Mouse (Mus musculus) megakaryocyte-erythroid progenitor cell, adult 5-6 weeks (primary cell): ENCODE data around the gene Lrrc15. TPM values are rescaled to one million over a fixed set of nuclear protein-coding genes. Genes with fewer than 3 reads are reported as not detected.

ENCODE experiments used
- ATAC-seq: replicated peaks from 2 replicates; pipeline ENCODE4 v1.8.0; 2016; ENCODE audit warnings: mild to moderate bottlenecking, inconsistent platforms; ENCODE audit not compliant: severe bottlenecking, poor library complexity, low FRiP score, low TSS enrichment
- total RNA-seq, 2 experiments: library from RNA; stranded (forward) in 1 of 2; stranded (reverse) in 1 of 2; fragments of 200-1000, 215-1000 nt in 1 of 2; fragments of >200 nt in 1 of 2; fragmentation: Nextera tagmentation in 1 of 2; gene quantifications; 2 replicates each; pipeline ENCODE4 v1.2.3; 2014 to 2017

Gene Lrrc15
- total RNA-seq, 2 experiments from 2014 or later, result not detected

GRCm38 (mm10) chr16:30252003-30252418 is 31.0 kb downstream of the Lrrc15 start:
- ATAC-seq, result peak; percentile 93

DNA sequence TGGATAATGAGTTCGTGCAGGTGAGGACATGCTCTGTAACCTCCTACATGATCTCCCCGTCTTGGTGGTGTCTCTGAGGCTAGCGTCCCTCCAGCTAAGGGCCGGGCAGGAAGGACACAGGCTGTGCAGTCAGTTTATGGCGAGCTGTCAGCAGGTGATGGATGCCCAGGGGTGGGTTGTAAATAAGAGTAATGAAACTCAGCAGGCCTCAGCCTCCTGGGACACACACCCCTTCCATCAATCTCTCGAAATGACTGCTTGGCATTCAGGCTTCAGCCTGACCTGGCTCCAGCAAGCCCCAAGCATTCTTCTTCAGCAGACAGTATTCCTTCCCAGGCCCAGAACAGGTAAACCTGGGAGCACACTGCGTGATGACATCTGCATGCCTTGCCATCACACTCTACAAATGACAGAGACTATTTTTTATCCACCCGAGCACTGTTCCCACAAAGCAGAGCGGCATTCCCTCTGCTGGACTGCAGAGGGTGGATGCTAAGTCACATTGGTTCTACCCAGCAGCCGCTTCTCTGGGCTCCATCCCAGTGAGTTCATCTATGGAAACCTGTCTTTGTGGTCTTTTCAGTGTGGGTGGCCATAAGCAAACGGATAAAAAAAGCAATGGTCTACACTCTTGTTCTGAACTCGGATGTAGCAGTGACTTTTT is 38.9 kb downstream of the Lrrc15 start:
- no peak for ATAC-seq

DNA sequence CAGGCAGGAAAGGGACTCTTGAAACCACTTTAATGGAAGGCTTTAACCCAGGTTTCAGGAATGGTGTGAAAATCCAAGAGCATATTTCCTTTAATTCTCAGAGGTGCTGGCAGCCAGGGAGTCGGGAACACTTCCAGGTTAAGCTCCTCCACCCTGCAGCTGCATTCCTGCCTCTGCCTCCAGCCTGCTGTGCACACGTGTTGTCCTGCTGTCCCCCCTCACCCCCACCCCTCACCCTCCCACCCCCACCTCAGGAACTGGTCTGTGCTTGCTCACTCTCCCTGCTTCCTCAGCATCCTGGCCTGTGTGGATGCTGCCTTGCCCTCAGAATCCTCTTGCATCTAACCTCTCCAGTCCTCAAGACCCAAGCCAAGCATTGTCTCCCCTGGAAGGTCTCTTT is 41.4 kb downstream of the Lrrc15 start:
- ATAC-seq, result no peak

- no peak for ATAC-seq
Observed at GRCm38 (mm10) chr16:30238791-30239190, 44.3 kb downstream of the Lrrc15 start.

DNA sequence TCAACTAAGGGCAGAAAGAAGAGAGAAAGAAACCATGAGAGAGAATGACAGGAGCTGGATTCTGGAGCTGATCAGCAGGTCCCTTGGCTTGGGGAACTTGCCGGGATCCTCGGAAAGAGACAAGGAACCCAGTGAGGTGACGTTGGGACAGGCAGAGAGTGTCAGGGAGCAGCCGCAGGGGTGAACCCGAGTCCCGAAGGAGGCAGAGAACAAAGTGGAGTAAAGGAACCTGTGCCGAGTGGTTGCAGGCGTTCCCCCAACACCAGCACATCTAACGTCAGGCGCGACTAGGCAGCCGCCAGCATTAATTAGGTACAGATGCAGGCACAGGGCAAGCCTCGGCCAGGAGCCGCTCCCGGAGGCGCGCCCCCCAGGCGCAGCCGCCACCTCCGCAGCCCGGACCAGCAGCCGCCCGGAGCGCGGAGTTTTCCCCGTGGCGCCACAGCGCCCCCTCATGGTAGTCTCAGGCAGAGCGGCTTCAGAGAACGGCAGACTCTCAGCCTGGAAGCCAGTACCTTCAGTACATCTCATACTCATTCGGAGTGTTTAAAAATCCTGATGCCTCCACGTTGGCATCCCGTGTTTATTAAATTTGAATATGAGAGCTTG is 46.9 kb downstream of the Lrrc15 start:
- peak; percentile 86 for ATAC-seq

GRCm38 (mm10) chr16:30235577-30235976 is 47.5 kb downstream of the Lrrc15 start:
- no peak for ATAC-seq

DNA sequence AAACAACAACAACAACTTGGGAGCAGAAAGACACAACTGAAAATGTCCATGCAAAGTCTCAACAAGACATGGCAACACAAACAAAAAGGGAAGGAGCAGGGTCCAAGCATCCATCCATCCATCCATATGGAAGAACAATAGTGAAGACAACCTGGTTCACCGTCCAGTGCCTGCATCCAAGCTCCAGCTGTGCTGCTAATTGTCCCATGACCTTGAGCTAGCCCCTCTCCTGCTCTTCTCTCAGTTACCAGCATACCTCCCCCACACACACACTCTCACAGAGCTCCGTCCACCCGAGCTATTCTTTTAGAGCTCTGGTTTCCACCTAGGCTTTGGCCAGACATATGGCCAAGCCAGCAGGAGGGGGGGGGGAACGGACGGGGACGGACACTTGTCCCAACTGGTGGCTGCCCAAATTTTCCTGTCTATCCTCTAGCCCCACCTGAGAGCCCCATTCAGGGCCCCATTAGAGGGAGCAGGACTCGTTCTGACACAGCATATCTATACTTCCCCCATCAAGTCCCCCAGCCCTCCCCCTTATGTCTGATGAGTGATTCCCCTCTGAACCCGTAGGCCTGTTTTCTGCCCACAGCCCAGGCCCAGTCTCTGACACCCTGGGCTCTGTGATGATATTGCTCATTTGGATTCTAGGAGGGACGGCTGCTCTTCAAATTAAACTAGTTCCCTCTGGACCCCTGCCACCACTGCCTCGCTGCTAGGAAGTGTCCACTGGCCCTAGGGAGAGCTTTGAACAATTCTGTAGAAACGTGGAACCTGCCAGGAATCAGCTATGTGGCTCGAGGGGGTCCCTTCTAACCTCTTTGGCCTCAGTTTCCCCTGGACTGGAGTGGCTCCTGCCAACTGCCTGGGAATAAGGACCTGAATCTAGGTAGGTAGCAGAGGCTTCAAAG is 48.2 kb downstream of the Lrrc15 start:
- no peak for ATAC-seq

GRCm38 (mm10) chr16:30234077-30234476 is 49.0 kb downstream of the Lrrc15 start:
- ATAC-seq, result no peak

GRCm38 (mm10) chr16:30231882-30232604 is 51.0 kb downstream of the Lrrc15 start:
- no peak for ATAC-seq

- peak; percentile 77 for ATAC-seq
Observed at GRCm38 (mm10) chr16:30227352-30227751, 55.7 kb downstream of the Lrrc15 start.

- no peak for ATAC-seq
Observed at GRCm38 (mm10) chr16:30221161-30221782, 61.8 kb downstream of the Lrrc15 start.

Other genes with a start within 250 kb of the Lrrc15 start
- gene Hes1, start 218.9 kb downstream of the Lrrc15 start, total RNA-seq (2014; fragmentation: Nextera tagmentation), result 1.5 and 6.9 TPM in 2 replicates
- gene Hes1, start 218.9 kb downstream of the Lrrc15 start, total RNA-seq (2017), result 2.9 and 5.1 TPM in 2 replicates
- not detected in 2 replicates for gene Cpn2, start 15.8 kb downstream of the Lrrc15 start, total RNA-seq (2014; fragmentation: Nextera tagmentation)
- not detected in 2 replicates for gene Cpn2, start 15.8 kb downstream of the Lrrc15 start, total RNA-seq (2017)
- gene Gp5, start 27.5 kb upstream of the Lrrc15 start, total RNA-seq (2014; fragmentation: Nextera tagmentation), result 9.4 and 13.1 TPM in 2 replicates
- 14.5 and 17.1 TPM in 2 replicates for gene Gp5, start 27.5 kb upstream of the Lrrc15 start, total RNA-seq (2017)
- gene Atp13a3, start 122.7 kb upstream of the Lrrc15 start, total RNA-seq (2014; fragmentation: Nextera tagmentation), result 161 and 194 TPM in 2 replicates
- gene Atp13a3, start 122.7 kb upstream of the Lrrc15 start, total RNA-seq (2017), result 128 and 155 TPM in 2 replicates